25 mouse cellular contexts compared by ENCODE assay signal in the genomic region with DNA sequence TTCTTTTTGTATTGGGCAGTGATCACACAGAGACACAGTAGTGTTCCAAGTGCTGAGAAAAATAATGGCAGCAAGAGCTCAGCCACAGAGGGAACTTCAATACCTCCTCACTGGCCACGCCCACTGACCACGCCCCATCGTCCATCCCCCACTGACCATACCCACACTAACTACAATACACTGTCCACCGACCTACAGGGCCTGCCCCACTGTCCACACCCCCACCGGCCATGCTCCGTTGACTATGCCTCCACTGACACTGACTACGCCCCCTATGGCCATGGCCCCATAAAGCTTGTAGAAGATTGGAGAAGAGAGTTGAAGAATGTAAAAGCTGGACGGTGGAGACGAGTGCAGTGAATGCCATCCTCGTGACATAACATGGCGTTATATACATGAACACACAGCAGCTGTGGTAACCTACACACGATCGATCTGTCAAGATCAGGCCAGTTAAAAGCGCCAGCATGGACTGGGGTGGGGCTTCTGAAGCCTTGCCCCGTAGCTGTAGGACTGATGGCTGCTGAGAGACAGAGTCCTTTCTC. TPM values are rescaled to one million over a fixed set of nuclear protein-coding genes. Genes with fewer than 3 reads are reported as not detected.
DNase-seq lines count a peak whose midpoint lies in the region; ATAC-seq and TF ChIP-seq lines count a peak whose summit lies in the region.
"Had no signal": no experiment of that assay in that cellular context is flagged by ENCODE, and none has a peak within 500 bp of the region (broad histone marks: within the 10 kb centered on the region; RNA-seq: fewer than 3 reads in every experiment).

No protein-coding gene starts in this region.

- H3K27ac ChIP-seq in kidney, embryonic 14.5 days (ENCODE audit: low read depth, low read length): no peak overlapping the region
- no peak overlapping the region for H3K27ac ChIP-seq in kidney, adult 2 months (ENCODE audit: insufficient read depth, low read depth, low read length)
- no peak overlapping the region for H3K27ac ChIP-seq in lung, embryonic 14.5 days (ENCODE audit: low read depth)
- H3K27ac ChIP-seq in liver, embryonic 15.5 days (replicated peaks): no peak overlapping the region
- H3K27ac ChIP-seq: embryonic facial prominence, embryonic 15.5 days; forebrain, embryonic 12.5 days; heart, adult 2 months; lung, embryonic 15.5 days; macrophage; midbrain, embryonic 13.5 days had no signal

- H3K4me2 ChIP-seq in kidney, embryonic 14.5 days (replicated peaks; ENCODE audit: low read depth, low read length): no peak overlapping the region
- no peak overlapping the region for H3K4me2 ChIP-seq in lung, embryonic 14.5 days
- no peak overlapping the region for H3K4me2 ChIP-seq in liver, embryonic 15.5 days
- H3K4me2 ChIP-seq: embryonic facial prominence, embryonic 15.5 days; forebrain, embryonic 12.5 days; heart, embryonic 12.5 days; lung, embryonic 15.5 days; midbrain, embryonic 13.5 days had no signal

- no peaks in the 10 kb centered on the region for H3K36me3 ChIP-seq in kidney, embryonic 14.5 days (ENCODE audit: control insufficient read depth, insufficient read depth, low read length)
- H3K36me3 ChIP-seq in kidney, adult 2 months (ENCODE audit: control insufficient read depth, insufficient read depth, low read length): no peaks in the 10 kb centered on the region
- no peaks in the 10 kb centered on the region for H3K36me3 ChIP-seq in lung, embryonic 14.5 days (ENCODE audit: insufficient read depth)
- no peaks in the 10 kb centered on the region for H3K36me3 ChIP-seq in liver, embryonic 15.5 days (replicated peaks)
- H3K36me3 ChIP-seq: embryonic facial prominence, embryonic 15.5 days; forebrain, embryonic 12.5 days; heart, embryonic 12.5 days; lung, embryonic 15.5 days; midbrain, embryonic 13.5 days had no signal

- no peaks in the 10 kb centered on the region for H3K4me1 ChIP-seq in kidney, embryonic 14.5 days (ENCODE audit: control insufficient read depth, insufficient read depth, low read length)
- H3K4me1 ChIP-seq in kidney, adult 2 months (ENCODE audit: control insufficient read depth, insufficient read depth, low read length): no peaks in the 10 kb centered on the region
- H3K4me1 ChIP-seq in lung, embryonic 14.5 days (ENCODE audit: insufficient read depth): no peaks in the 10 kb centered on the region
- peaks cover 16% of the 10 kb centered on the region; the same call in 1 of the 2 replicates for H3K4me1 ChIP-seq in liver, embryonic 15.5 days (replicated peaks)
- H3K4me1 ChIP-seq: embryonic facial prominence, embryonic 15.5 days; heart, embryonic 12.5 days; lung, embryonic 15.5 days had no signal

- WGBS in kidney, embryonic 14.5 days: 92% methylated on average over 15 of the region's 15 CpGs
- WGBS in kidney, adult 2 months: 89% methylated on average over 15 of the region's 15 CpGs
- 84% methylated on average over 15 of the region's 15 CpGs for WGBS in lung, embryonic 14.5 days
- 64% methylated on average over 15 of the region's 15 CpGs for WGBS in liver, embryonic 15.5 days (ENCODE audit: insufficient replicate concordance)

- no peak for TF ChIP-seq POLR2A in kidney, adult 2 months (IDR thresholded peaks at IDR 0.05; ENCODE audit: low read depth, low read length)

- H3K27me3 ChIP-seq in kidney, embryonic 14.5 days (ENCODE audit: control insufficient read depth, insufficient read depth, low read length): no peaks in the 10 kb centered on the region
- no peaks in the 10 kb centered on the region for H3K27me3 ChIP-seq in kidney, adult 2 months (replicated peaks; ENCODE audit: control insufficient read depth, insufficient read depth, low read length)
- no peaks in the 10 kb centered on the region for H3K27me3 ChIP-seq in lung, embryonic 14.5 days (ENCODE audit: insufficient read depth, low read length)
- H3K27me3 ChIP-seq in liver, embryonic 15.5 days: no peaks in the 10 kb centered on the region
- H3K27me3 ChIP-seq: embryonic facial prominence, embryonic 15.5 days; forebrain, embryonic 12.5 days; heart, embryonic 12.5 days; lung, embryonic 15.5 days; midbrain, embryonic 13.5 days had no signal

- peak; percentile 69; the same call in 1 of the 2 replicates for ATAC-seq in kidney, embryonic 14.5 days (ENCODE audit: low FRiP score, low TSS enrichment)
- 0 out of 2 replicates have a peak, but pooled peaks have one; percentile 28 for ATAC-seq in lung, embryonic 14.5 days (ENCODE audit: insufficient read depth)
- ATAC-seq in liver, embryonic 15.5 days (ENCODE audit: insufficient read depth): peak; percentile 17; the same call in 1 of the 2 replicates
- ATAC-seq: forebrain, postnatal 0 days; intestine, postnatal 0 days; midbrain, embryonic 13.5 days had no signal

- no peak overlapping the region for H3K9ac ChIP-seq in kidney, embryonic 14.5 days (ENCODE audit: low read depth, low read length)
- H3K9ac ChIP-seq in lung, embryonic 14.5 days: no peak overlapping the region
- no peak overlapping the region for H3K9ac ChIP-seq in liver, embryonic 15.5 days
- H3K9ac ChIP-seq: embryonic facial prominence, embryonic 15.5 days; forebrain, embryonic 12.5 days; forebrain, postnatal 0 days; heart, embryonic 12.5 days; lung, embryonic 15.5 days; midbrain, embryonic 13.5 days had no signal

- no peak for DNase-seq in kidney, adult 2 months
- no peak for DNase-seq in lung, embryonic 14.5 days
- no peak for DNase-seq in lung, postnatal 4 days
- peak; percentile 15 for DNase-seq in CD4-positive helper T cell, adult 2 months (ENCODE audit: low read depth, low spot score)
- DNase-seq in layer of hippocampus, adult 8-10 months (ENCODE audit: low spot score in 2 of 2): no peak
- DNase-seq: adrenal gland, adult 2 months; cerebellum, adult 2 months; cerebellum, postnatal 14 days; forebrain, postnatal 0 days; heart, adult 2 months; heart, postnatal 10 days; kidney, postnatal 4 days; layer of hippocampus, postnatal 36 days; left cerebral cortex, postnatal 4 days had no signal

- no peak for TF ChIP-seq CTCF in kidney, adult 2 months (conservative IDR thresholded peaks at IDR 0.05; ENCODE audit: insufficient read depth, insufficient read length, low read depth, low read length)
- no peak for TF ChIP-seq CTCF in lung, embryonic 14.5 days (IDR thresholded peaks at IDR 0.05; ENCODE audit: low read depth)

- no peaks in the 10 kb centered on the region for H3K9me3 ChIP-seq in kidney, embryonic 14.5 days (ENCODE audit: control insufficient read depth, low read length)
- no peaks in the 10 kb centered on the region for H3K9me3 ChIP-seq in lung, embryonic 14.5 days (ENCODE audit: low read depth, low read length)
- no peaks in the 10 kb centered on the region; the same call in 1 of the 2 replicates for H3K9me3 ChIP-seq in liver, embryonic 15.5 days (replicated peaks)
- H3K9me3 ChIP-seq: embryonic facial prominence, embryonic 15.5 days; forebrain, embryonic 12.5 days; lung, embryonic 15.5 days; midbrain, embryonic 13.5 days had no signal

- no peak overlapping the region for H3K4me3 ChIP-seq in kidney, embryonic 14.5 days (ENCODE audit: low read length)
- no peak overlapping the region for H3K4me3 ChIP-seq in kidney, adult 2 months (ENCODE audit: insufficient read depth, low read depth, low read length)
- no peak overlapping the region for H3K4me3 ChIP-seq in lung, embryonic 14.5 days (ENCODE audit: low read depth, low read length)
- no peak overlapping the region for H3K4me3 ChIP-seq in liver, embryonic 15.5 days (replicated peaks)
- H3K4me3 ChIP-seq: embryonic facial prominence, embryonic 15.5 days; forebrain, embryonic 12.5 days; heart, adult 2 months; heart, embryonic 12.5 days; lung, embryonic 15.5 days; midbrain, embryonic 13.5 days had no signal

RNA-seq across cellular contexts. Expression of a gene that starts 32.7 kb away (rescaled TPM):
- 1.1 TPM in 2 replicates for polyA plus RNA-seq in kidney, embryonic 14.5 days (2014; fragmentation: Nextera tagmentation; extraction: Ambion mirVana)
- polyA plus RNA-seq in kidney, adult 2 months (2012; rRNA removed): 1.4 and 1.5 TPM in 2 replicates
- 0.51 and 0.54 TPM in 2 replicates for polyA plus RNA-seq in lung, embryonic 14.5 days (2014; fragmentation: Nextera tagmentation; extraction: Ambion mirVana)
- polyA plus RNA-seq in liver, embryonic 15.5 days (2015; fragmentation: Nextera tagmentation; extraction: Ambion mirVana): 0.02 and 0.03 TPM in 2 replicates
- total RNA-seq in layer of hippocampus, adult 8-10 months (2022): 100 to 1,000 TPM; 106 to 130 (median 121) TPM
- total RNA-seq: heart, adult 2 months; heart, postnatal 10 days; liver, adult 2 months; megakaryocyte-erythroid progenitor cell, adult 5-6 weeks had no signal
- polyA plus RNA-seq: liver, adult 2 months; macrophage had no signal

Comparison
In these comparisons a context has a peak if more than half of its experiments do, and no peak if none do; other contexts are left out.
1. ATAC-seq: peak in every context shown above with its lines; median percentile 69 in kidney, embryonic 14.5 days; 28 in lung, embryonic 14.5 days; 17 in liver, embryonic 15.5 days.